Mouse (Mus musculus): ENCODE results near the gene Ivns1abp. TPM values are rescaled to one million over a fixed set of nuclear protein-coding genes. Genes with fewer than 3 reads are reported as not detected.

Ivns1abp gene
- polyA plus RNA-seq, 1 experiment from 2014 or later, result 195 TPM

DNA sequence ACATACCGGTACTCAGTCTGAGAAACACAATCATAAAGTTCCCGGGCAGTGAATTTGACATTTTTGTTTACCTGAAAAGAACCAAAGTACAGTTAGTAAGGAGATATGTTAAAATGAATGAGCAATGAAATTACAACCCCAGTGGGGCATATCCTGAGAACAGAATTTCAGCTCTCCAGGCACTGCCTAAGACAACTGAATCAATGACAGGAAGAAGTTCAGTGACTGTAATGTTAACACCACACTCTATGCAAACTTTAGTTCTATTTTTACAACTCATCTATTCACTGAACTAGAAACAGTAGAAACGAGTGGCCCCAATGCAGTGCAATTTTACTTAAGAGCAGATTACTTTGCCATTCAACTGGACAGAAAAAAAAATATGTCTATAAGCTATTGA is 26.3 kb downstream of the Ivns1abp start:
- Histone ChIP-seq H3K4me2 (ENCODE audit: low read length) (no peak overlapping the region), H3K36me3 (ENCODE audit: control insufficient read depth, insufficient read depth, low read length) (peaks cover 9% of the 10 kb centered on the region), H3K4me3 (ENCODE audit: low read length) (no peak overlapping the region), H3K27ac (ENCODE audit: low read depth, low read length) (no peak overlapping the region), H3K27me3 (replicated peaks; ENCODE audit: control insufficient read depth, insufficient read depth, low read length) (no peaks in the 10 kb centered on the region), H3K9ac (ENCODE audit: low read depth, low read length) (no peak overlapping the region), H3K9me3 (ENCODE audit: control insufficient read depth, low read length) (no peaks in the 10 kb centered on the region), H3K4me1 (ENCODE audit: control insufficient read depth, insufficient read depth, low read depth, low read length) (no peaks in the 10 kb centered on the region)
- 89% methylated on average over 3 of the region's 3 CpGs for WGBS
- no peak for ATAC-seq

DNA sequence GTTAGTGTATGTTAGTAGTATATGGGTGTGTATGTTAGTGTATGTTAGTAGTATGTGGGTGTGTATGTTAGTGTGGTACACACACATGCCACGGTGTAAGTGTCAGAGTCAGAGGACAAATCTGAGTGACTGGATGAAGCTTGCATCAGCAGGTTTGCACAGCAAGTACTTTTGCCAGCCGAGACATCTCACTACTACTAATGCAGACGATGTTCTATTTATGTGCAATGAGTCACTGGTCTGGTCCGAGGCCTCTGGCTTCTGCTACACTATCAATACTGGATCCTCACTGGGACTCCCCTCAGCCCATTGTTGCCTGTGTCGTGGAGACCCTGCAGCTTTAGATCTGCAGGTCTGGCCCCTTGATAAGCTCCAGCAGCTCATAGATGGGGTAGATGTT is 27.3 kb downstream of the Ivns1abp start:
- Histone ChIP-seq H3K4me1 (ENCODE audit: control insufficient read depth, insufficient read depth, low read depth, low read length) (no peaks in the 10 kb centered on the region), H3K27me3 (replicated peaks; ENCODE audit: control insufficient read depth, insufficient read depth, low read length) (no peaks in the 10 kb centered on the region), H3K9ac (ENCODE audit: low read depth, low read length) (no peak overlapping the region), H3K4me3 (ENCODE audit: low read length) (no peak overlapping the region), H3K27ac (ENCODE audit: low read depth, low read length) (no peak overlapping the region), H3K36me3 (ENCODE audit: control insufficient read depth, insufficient read depth, low read length) (peaks cover 9% of the 10 kb centered on the region), H3K9me3 (ENCODE audit: control insufficient read depth, low read length) (no peaks in the 10 kb centered on the region), H3K4me2 (ENCODE audit: low read length) (no peak overlapping the region)
- ATAC-seq, result no peak
- WGBS, result 88% methylated on average over 5 of the region's 5 CpGs

DNA sequence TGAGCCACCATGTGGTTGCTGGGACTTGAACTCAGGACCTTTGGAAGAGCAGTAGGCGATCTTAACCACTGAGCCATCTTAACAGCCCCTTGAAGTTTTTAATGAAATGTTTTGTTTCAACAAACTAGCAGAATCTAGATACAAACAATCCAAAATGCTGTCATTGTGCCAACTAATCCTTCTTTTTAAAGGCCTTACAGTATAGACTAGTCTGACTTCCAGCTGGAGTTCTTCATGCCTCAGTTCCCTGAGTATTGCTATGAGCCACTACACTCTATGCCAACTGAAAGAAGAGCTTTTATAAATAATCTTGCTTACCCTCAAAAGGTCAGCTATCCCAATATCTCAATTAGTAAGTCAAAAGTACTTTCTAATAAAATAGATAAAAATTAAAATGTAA is 28.5 kb downstream of the Ivns1abp start:
- Histone ChIP-seq H3K9ac (ENCODE audit: low read depth, low read length) (no peak overlapping the region), H3K4me1 (ENCODE audit: control insufficient read depth, insufficient read depth, low read depth, low read length) (no peaks in the 10 kb centered on the region), H3K27ac (ENCODE audit: low read depth, low read length) (no peak overlapping the region), H3K4me3 (ENCODE audit: low read length) (no peak overlapping the region), H3K27me3 (replicated peaks; ENCODE audit: control insufficient read depth, insufficient read depth, low read length) (no peaks in the 10 kb centered on the region), H3K4me2 (ENCODE audit: low read length) (no peak overlapping the region), H3K36me3 (ENCODE audit: control insufficient read depth, insufficient read depth, low read length) (peaks cover 9% of the 10 kb centered on the region), H3K9me3 (ENCODE audit: control insufficient read depth, low read length) (no peaks in the 10 kb centered on the region)
- ATAC-seq, result no peak
- WGBS, result 91% methylated on average over 1 of the region's 1 CpGs

DNA sequence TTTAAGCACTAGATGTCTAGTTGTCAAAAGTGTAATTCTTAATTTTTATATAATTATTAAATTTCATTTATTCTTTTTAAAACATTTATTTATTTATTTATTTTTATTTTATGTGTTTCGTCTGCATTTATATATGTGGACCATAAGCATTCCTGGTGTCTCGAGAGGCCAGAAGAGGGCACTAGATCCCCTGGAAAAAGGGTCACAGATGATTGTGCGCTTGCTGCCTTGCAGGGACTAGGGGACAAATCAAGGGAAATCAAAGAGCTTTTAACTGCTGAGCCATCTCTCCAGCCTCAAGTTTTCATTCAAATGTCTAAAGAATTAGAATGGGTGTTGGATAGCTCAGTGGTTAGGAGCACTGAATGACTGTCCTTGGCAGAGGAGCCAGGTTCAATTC is 33.1 kb downstream of the Ivns1abp start:
- Histone ChIP-seq H3K36me3 (ENCODE audit: control insufficient read depth, insufficient read depth, low read length) (no peaks in the 10 kb centered on the region; the same call in 1 of the 2 replicates), H3K9ac (ENCODE audit: low read depth, low read length) (no peak overlapping the region), H3K9me3 (ENCODE audit: control insufficient read depth, low read length) (no peaks in the 10 kb centered on the region), H3K4me3 (ENCODE audit: low read length) (no peak overlapping the region), H3K4me2 (ENCODE audit: low read length) (no peak overlapping the region), H3K27ac (ENCODE audit: low read depth, low read length) (no peak overlapping the region), H3K27me3 (replicated peaks; ENCODE audit: control insufficient read depth, insufficient read depth, low read length) (no peaks in the 10 kb centered on the region), H3K4me1 (ENCODE audit: control insufficient read depth, insufficient read depth, low read depth, low read length) (no peaks in the 10 kb centered on the region)
- ATAC-seq, result no peak
- 88% methylated on average over 3 of the region's 3 CpGs for WGBS

DNA sequence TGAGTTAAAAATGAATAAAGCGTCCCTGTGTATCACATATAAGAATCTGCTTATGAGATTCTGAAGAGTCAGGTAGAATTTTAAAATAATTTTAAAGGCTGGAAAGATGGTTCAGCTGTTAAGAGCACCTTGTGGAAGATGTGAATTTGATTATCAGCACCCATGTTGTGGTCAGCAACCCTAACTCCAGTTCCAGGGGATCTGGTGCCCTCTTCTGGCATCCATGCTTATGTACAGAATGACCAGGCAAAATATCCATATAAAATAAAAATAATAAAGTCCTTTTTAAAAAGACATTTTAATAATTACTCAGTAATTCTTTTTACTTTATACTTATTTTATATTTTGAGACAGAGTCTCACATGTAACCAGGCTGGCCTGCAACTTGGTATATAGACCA is 45.8 kb downstream of the Ivns1abp start:
- 97% methylated on average over 1 of the region's 1 CpGs for WGBS
- no peak for ATAC-seq
- no peaks in the 10 kb centered on the region for H3K4me1 ChIP-seq (ENCODE audit: control insufficient read depth, insufficient read depth, low read depth, low read length)

DNA sequence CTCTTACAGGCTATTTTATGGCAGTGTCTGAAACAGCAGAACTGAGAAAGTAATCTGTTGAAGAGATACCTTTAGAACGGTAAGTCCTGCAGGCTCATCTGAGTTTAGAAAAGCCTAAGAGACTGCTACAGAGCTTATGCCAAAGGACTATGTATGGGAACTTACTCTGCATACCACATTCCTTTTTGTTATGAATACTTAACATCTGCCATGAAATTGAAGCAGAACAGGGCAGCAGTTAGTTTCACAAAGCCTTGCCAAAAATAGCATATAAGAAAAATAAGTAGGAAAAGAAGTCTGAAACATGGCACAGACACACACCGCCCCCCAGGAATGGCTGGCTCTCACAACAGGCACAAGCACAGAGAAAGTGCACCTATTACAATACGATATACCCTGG is 65.5 kb downstream of the Ivns1abp start:
- Histone ChIP-seq H3K4me3 (ENCODE audit: low read length) (no peak overlapping the region), H3K27me3 (replicated peaks; ENCODE audit: control insufficient read depth, insufficient read depth, low read length) (no peaks in the 10 kb centered on the region), H3K4me1 (ENCODE audit: control insufficient read depth, insufficient read depth, low read depth, low read length) (no peaks in the 10 kb centered on the region), H3K4me2 (ENCODE audit: low read length) (no peak overlapping the region), H3K9me3 (ENCODE audit: control insufficient read depth, low read length) (no peaks in the 10 kb centered on the region), H3K27ac (ENCODE audit: low read depth, low read length) (no peak overlapping the region), H3K9ac (ENCODE audit: low read depth, low read length) (no peak overlapping the region), H3K36me3 (ENCODE audit: control insufficient read depth, insufficient read depth, low read length) (0 out of 2 replicates have a peak, but pooled peaks cover 3% of the 10 kb centered on the region)
- WGBS, result 94% methylated on average over 3 of the region's 3 CpGs
- no peak for ATAC-seq

More for the DNA sequence above, 45.8 kb downstream of the Ivns1abp start:
- H3K36me3 ChIP-seq (ENCODE audit: control insufficient read depth, insufficient read depth, low read length), result peaks cover 2% of the 10 kb centered on the region; the same call in 1 of the 2 replicates
- no peak overlapping the region for H3K27ac ChIP-seq (ENCODE audit: low read depth, low read length)
- no peak overlapping the region for H3K9ac ChIP-seq (ENCODE audit: low read depth, low read length)
- no peaks in the 10 kb centered on the region for H3K9me3 ChIP-seq (ENCODE audit: control insufficient read depth, low read length)
- H3K4me2 ChIP-seq (ENCODE audit: low read length), result no peak overlapping the region
- H3K4me3 ChIP-seq (ENCODE audit: low read length), result no peak overlapping the region
- no peaks in the 10 kb centered on the region for H3K27me3 ChIP-seq (replicated peaks; ENCODE audit: control insufficient read depth, insufficient read depth, low read length)

Other genes starting within 250 kb of the Ivns1abp start
- not detected in 2 replicates for gene Gm47985, start 161.9 kb upstream of the Ivns1abp start, polyA plus RNA-seq (2015; fragmentation: Nextera tagmentation; extraction: Ambion mirVana)
- gene Gm8947, start 152.1 kb upstream of the Ivns1abp start, polyA plus RNA-seq (2015; fragmentation: Nextera tagmentation; extraction: Ambion mirVana), result not detected in 2 replicates
- not detected in 2 replicates for gene Gm47995, start 146.0 kb upstream of the Ivns1abp start, polyA plus RNA-seq (2015; fragmentation: Nextera tagmentation; extraction: Ambion mirVana)
- gene 3110040M04Rik, start 140.4 kb upstream of the Ivns1abp start, polyA plus RNA-seq (2015; fragmentation: Nextera tagmentation; extraction: Ambion mirVana), result not detected in 2 replicates
- gene Gm47996, start 134.3 kb upstream of the Ivns1abp start, polyA plus RNA-seq (2015; fragmentation: Nextera tagmentation; extraction: Ambion mirVana), result not detected in 2 replicates
- gene Swt1, start 84.0 kb downstream of the Ivns1abp start, polyA plus RNA-seq (2015; fragmentation: Nextera tagmentation; extraction: Ambion mirVana), result 12.6 and 15.1 TPM in 2 replicates
- gene Trmt1l, start 84.1 kb downstream of the Ivns1abp start, polyA plus RNA-seq (2015; fragmentation: Nextera tagmentation; extraction: Ambion mirVana), result 38.4 and 41.4 TPM in 2 replicates
- 81.6 and 92.3 TPM in 2 replicates for gene Rnf2, start 156.5 kb downstream of the Ivns1abp start, polyA plus RNA-seq (2015; fragmentation: Nextera tagmentation; extraction: Ambion mirVana)
- gene Fam129a, start 226.7 kb downstream of the Ivns1abp start, polyA plus RNA-seq (2015; fragmentation: Nextera tagmentation; extraction: Ambion mirVana), result 0.88 and 1.4 TPM in 2 replicates

Measured in hindbrain, embryonic 16.5 days (tissue).